Mouse (Mus musculus): ENCODE results near the gene Pld3.
"Not testable (repeated sequence)": the region's sequence is repeated elsewhere in the genome, so short reads cannot be mapped to it uniquely, and the experiment has no call there.

Pld3 gene

DNA sequence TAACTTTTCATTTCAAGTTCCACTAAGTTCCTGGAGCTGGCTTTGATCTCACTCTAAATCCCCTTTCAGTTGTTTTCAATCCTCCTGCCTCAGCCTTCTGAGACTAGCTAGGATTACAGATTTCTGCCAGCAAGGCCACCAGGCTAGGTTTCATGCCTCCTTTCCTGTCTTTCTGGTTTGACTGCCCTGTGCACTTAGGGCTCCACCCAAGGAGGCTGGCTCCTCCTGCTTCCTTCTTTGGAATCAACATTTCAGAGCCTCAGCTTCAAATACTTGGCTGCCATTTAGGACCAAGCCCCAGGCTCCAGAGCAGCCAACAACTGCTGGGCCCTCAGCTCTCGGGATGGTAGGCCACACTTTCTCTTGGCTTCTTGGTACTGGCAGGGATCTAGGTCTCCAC is 32.4 kb downstream of the Pld3 start:
- DNase-seq, result no peak

DNA sequence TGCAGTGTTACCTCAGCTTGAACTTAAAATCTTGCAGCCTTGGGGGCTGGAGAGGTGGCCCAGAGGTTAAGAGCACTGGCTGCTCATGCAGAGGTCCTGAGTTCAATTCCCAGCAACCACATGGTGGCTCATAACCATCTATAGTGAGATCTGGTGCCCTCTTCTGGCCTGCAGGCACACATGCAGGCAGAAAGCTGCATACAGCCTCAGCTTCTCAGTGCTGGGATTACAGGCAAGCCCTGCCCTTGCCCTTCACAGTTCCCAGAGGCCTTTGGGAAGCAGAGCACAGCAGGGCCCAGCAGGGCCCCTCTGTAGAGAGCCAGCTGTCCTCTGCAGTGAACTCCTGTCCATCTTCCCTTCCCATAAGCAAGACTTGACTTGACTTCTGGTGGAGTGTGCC is 32.9 kb downstream of the Pld3 start:
- no peak for DNase-seq

DNA sequence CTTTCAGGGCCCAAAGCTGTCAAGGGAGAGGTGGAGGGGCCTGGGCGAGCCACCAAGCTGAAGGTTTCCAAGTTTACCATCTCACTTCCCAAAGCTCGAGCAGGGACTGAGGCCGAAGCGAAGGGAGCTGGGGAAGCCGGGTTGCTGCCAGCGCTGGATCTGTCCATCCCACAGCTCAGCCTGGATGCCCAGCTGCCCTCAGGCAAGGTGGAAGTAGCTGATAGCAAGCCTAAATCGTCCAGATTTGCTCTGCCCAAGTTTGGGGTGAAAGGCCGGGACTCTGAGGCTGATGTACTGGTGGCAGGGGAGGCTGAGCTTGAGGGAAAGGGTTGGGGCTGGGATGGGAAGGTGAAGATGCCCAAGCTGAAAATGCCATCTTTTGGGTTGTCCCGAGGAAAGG is 34.7 kb downstream of the Pld3 start:
- DNase-seq, result no peak

DNA sequence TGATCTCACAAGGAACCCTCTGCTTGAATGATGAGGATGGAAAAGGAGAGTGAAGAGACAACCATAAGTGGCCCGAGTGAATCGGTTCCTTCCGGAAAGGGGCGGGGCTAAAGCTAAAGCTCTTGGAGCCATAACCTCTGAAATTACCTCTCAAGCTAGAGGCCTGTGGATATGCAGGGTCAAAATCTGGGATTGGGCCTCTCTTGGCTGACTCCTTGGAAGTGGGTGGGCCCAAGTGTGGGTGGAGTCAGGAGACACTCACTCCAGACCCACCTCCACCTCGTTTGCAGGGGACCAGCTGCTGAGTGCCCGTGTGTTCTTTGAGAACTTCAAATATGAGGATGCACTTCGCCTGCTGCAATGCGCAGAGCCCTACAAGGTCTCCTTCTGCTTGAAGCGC is 38.1 kb downstream of the Pld3 start:
- DNase-seq, result no peak

DNA sequence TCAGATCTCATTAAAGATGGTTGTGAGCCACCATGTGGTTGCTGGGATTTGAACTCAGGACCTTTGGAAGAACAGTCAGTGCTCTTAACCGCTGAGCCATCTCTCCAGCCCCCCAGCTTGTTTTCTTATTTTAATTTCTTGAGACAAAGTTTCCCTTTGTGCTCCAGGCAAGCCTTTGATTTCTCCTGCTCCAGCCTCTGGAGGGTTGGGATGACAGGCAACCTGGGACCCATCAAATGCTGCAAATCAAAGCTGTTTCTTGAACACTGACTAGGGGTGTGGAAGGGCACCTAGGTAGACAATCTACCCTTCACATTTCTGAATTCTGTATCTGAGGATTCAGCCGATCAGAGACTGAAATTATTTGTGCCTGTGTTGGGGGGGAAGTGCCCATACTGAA is 42.2 kb downstream of the Pld3 start:
- DNase-seq, result no peak

DNA sequence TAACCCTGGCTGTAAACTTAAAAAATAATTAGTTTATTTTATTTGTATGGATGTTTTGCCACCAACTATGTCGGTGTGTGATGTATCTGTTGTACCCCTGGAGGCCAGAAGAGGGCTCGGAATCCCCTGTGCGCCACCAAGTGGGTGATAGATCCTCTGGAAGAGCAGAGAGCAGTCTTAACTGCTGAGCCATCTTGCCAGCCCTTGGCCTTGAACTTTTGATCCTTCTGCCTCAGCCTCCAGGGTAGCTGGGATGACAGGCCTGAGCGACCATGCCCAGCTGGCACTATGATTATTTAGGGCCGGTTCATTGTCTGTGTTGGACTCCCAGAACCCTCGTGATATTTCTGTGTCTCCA is 44.4 kb downstream of the Pld3 start:
- peak; percentile 65 to 68 for DNase-seq

DNA sequence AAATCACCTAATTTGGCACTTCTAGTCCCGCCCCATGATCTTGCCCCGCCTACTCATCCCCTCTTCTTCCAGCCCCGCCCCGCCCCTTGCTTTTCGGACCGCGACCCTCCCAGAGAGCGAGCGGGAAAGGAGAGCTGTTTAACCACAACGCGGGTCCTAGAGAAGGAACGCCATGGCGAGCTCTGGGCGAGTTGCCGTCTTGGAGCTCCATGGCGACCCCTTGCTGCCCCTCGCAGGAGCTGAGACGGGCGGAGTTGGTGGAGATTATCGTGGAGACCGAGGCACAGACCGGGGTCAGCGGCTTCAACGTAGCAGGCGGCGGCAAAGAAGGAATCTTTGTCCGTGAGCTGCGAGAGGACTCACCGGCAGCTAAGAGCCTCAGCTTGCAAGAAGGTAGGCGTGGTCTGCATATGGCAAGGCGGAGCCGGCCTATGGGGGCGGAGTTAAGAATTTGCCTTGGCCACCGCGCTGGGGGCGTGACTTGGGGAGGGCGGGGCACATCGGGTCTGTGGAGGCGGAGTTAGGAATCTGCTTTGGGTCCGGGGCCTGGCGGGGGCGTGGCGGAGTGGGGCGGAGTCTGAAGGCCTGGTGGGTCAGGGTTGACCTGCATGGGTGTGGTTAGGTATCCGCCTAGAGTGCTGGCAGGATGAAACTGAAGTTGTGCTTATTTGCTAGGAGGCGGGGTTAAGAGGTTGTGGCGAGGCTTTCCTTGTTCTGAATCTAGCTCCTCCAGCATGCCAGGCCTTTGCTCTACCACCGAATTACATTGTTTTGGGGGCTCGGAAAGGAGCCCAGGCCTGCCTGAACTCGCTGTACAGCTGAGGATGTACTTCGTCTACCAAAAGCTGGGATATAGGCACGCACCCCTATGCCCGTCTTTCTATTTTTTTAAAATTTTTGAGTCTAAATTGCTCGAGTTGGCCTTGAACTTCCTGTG is 45.0 kb downstream of the Pld3 start:
- DNase-seq, result peak; percentile 96 to 98

DNA sequence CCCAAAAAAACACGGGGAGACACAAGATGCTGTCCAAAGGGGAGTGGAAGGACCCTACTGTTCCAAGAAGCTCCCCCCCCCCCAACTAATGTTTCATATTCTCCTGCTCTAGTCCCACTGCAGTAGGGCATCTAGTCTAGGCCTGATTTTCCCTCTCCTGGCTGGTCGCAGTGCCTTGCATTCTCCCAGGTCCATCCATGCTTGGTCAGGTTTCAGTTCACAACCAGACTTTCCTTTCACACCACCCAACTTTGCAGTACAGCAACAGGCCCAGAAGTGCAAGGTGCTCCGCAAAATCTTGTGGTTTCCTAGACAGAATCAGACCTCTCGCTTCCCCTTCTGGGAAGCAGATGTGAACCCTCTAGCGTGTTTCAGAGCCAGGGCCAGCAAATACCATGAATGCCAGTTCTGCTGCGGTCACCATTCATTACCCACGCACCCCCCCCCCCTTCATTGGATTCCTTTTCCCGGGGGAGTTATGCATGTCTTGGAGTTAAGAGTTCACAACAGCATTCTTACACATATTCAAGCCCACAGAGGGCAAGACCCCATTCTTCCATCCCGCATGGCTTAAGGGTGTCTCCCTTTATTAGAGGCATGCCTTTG is 46.1 kb downstream of the Pld3 start:
- DNase-seq, result no peak

DNA sequence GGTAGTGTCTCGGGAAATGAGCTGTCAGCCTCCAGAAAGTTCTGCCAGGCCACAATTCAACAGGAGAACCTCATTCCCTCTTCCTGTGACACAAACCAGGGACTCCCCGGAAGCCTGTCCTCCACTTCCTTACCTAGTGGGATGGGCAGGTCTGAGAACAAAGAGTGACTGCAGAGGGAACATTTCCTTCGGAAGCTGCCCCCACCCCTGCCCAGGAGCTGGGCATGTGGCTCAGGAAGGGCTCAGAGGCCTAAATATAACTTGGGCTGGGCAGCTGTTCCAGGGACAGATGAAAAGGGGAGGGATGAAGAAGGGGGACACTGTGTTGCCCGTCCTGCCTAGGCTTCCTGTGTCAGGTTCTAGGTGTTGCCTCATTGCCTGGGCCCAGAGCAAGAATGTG is 51.4 kb downstream of the Pld3 start:
- no peak for DNase-seq

DNA sequence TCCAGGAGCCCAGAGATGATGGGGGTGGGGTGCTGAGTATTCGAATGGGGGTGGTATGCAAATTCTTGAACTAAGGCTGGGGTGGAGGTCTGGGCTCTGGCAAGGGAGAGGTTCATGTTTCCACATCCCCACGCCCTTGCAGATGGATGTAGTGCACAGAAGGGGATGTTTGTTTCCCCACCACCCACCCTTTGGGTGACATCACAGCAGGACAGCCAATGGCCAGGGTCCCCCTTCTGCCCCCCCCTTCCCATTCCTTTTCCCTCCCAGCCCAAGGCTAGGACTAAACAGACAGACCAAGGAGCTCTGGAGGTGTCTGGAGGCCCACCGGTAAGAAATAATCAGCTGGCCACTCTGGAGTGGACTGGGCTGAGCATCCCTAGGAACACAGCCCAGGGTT is 54.0 kb downstream of the Pld3 start, which contains the start of gene Prx:
Gene Prx (plus strand): TSS at position 289 of the 400 bp plus-strand sequence.
- DNase-seq, result no peak

DNA sequence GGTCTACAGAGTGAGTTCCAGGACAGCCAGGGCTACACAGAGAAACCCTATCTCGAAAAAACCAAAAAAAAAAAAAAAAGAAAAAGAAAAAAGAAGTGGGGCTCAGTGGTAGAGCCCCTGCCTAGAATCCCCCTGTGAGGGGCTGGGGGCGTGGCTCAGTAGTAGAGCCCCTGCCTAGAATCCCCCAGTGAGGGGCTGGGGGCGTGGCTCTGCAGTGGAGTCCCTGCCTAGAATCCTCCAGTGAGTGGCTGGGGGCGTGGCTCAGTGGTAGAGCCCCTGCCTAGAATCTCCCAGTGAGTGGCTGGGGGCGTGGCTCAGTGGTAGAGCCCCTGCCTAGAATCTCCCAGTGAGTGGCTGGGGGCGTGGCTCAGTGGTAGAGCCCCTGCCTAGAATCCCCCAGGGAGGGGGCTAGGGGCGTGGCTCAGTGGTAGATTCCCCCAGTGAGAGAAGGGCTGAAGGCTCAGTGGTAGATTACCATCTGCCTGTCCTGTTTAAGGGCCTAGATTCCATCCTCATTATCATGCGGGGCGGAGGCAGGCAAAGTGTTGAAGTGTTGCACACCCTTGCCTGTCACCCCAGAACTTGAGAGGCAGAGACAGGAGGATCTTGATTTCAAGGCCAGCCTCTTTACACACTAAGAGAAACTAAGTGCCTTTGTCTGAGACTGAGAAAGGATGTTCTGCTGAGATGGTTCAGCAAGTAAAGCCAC is 58.2 kb downstream of the Pld3 start:
- not testable (repeated sequence) for DNase-seq

DNA sequence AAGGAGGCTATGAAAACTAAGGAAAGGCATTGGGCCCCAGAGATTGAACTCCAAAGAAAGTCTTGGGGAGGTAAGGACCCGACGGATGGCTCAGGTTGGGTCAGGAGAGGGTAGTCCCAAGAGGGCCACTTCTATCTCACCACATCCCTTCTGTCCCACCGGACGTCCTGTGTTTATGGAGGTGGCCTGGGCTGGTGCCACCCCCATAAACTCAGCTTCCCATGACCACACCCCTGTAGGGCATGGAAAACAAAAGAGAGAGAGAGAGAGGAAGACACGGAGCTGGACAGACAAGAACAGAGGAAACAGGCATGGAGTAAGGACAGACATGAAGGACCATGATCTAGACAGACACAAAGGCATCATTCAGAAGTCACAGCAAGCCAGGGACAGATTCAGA is 59.6 kb downstream of the Pld3 start:
- DNase-seq, result no peak

DNA sequence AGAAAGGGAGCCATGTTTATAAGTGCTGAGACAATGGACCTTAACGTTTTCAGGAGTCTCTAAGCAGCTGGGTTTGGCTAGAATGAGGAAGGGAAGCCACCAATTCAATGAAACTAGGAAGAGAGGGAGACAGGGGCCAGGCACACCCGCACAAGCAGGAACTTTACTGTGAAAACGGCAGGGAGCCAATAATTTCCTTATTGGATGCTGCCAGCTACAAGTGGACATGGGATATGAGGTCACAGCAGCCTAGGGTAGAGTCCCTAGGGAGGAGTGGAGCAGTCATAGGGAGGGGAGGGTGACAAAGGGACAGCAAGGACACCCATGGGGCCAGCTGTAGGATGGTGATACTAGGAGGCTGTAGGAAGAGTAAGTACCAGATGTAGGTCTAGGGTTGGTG is 60.0 kb downstream of the Pld3 start:
- DNase-seq, result no peak

DNA sequence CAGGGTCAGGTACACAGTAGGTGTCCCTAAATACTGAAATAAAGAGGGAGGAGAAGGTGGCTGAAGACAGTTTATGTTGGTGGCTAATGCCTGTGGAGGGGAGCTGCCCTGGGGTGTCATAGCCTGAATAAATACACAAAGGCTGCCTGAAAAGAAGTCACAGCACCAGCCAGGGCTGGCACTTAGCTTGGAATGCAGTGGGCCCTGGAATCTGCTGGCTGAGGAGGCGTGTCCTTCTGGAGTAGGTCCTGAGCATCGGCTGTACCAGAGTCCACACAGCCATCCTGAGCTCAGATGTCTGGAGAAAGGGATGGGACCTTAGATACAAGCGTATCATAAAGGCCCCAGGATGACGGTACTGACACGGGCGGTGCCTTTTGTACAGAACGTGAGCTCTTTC is 61.2 kb downstream of the Pld3 start:
- DNase-seq, result no peak

DNA sequence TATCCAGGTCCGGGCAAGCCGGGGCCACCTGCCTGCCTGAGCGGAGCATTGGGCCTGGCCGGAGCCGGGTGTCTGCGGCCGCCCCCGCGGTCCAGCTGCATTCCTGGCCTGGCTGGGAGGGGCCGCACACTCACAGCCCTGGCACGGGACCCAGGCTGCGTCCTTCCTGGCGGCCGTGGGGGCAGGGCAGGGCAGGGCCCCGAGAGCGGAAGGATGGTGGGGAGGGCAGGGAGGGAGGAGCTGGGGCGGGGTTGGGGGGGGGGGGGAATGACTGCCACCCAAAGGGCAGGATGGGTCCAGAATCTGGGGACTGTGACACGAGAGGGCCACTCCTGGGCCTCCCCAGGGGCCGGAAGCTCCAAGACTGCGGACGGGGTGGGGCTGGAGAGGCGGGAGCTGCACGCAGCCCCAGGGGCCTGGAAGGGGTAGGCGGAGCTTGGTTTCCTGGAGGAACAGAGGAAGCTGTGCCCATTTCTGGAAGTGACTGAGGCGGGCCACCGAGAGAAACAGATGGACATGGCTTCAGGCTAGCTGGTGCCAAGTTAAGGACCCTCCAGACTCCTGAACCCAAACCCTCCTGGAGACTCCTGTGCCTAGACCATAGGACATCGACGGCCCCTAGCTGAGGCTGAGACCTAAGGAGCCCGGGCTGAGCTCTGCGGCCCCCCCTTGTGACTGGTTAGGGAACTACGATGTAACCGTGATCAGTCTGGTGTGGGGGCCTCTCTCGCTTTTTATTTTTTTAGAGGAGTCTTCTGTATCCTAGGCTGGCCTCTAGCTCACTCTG is 62.3 kb downstream of the Pld3 start:
- DNase-seq, result peak; percentile 88 to 92

DNA sequence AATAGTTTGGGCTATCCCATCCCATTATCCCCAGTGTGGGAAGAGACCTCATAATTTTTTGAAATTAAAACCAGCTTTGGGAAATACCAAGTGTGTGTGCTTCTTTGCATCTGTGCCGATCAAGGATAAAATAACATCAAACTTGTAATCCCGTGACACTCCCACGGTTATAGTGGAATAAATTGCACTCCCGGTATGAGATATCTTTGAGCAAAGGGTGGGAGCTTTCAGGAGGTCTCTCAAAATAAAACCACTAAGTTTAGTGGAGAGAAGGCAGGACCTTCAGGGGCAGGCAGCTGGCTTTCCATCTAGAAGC is 62.8 kb downstream of the Pld3 start:
- no peak for DNase-seq

DNA sequence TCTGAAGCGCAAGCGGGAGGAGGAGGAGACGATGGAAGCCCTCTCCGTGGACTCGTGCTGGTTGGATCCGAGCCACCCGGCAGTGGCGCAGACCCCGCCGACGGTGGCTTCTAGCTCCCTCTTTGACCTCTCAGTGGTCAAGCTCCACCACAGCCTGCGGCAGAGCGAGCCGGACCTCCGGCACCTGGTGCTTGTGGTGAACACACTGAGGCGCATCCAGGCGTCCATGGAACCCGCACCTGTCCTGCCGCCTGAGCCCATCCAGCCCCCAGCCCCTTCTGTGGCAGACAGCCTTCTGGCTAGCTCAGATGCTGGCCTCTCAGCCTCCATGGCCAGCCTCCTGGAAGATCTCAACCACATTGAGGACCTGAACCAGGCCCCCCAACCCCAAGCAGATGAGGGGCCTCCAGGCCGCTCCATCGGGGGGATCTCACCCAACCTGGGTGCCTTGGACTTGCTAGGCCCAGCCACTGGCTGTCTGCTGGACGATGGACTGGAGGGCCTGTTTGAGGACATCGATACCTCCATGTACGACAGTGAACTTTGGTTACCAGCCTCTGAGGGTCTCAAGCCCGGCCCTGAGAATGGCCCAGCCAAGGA is 63.6 kb downstream of the Pld3 start:
- DNase-seq, result no peak

DNA sequence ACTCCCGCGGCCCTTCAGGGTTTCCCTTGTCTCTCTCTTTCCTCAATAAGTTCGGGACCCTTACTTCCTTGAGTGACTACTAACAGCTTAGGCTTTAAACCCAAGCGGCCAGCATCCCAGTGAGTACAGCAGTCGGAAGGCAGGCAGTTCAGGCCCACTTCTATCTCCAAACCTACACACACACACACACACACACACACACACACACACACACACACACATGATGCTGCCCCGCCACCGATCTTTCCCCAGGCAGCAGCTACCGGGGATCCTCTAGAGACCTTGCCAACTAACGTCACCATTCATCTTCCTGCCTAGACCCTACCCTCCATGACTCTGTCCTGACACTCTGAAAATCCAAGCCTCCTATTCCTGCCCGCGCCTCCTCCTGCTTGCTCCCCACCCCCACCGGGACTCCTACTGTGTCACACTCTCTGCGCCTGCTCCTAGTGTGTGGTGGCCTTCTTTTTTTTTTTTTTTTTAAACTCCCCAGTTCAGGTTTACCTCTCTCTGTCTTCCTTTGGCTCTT is 65.2 kb downstream of the Pld3 start:
- peak; percentile 31 to 55 for DNase-seq

DNA sequence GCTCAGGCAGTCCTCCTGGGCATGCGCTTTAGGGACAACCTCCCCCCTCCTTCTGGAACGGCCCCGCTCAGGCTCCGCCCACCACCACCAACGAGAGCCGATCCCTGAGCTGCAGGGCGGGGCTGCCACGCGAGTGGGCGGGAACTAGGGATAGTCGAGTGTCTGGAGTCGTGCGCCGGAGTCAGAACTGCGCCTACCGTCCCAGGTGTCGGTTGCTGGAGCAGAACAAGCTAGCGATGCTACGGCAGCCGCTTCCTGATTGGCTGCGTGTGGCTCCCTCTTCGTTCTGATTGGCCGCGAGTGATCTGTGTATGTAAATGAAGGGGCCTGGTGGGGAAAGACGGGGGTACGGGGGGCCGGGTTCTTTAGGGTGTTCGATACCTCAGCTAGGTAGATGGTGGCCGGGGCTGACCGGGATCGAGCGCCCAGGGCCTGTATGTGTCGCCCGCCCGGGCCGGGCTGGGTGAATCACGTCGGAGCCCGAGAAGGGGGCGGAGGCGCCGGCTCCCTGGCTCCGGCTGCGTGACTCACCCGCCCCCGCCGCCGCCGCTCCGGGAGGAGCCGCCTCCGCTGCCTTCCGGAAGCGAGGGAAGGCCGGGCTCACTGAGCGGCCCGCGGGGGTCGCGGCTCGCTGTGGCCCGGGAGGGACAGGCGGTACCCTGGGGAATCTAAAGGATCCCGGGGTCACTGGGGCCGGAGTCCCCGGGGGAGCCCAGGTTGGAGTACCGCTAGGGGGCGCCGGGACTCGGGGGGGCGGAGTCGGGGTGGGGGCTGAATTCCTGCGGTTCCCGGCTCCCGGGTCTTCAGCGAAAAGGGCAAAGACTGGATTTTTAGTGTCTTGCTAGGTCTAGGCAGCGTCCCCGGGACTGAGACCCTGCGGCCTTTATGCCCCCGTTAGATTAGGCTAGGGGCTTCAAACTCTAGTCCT is 66.0 kb downstream of the Pld3 start, which contains the start of gene Sertad1:
Gene Sertad1 (plus strand): TSS at position 141 of the 928 bp plus-strand sequence.
- DNase-seq, result peak; percentile 100

DNA sequence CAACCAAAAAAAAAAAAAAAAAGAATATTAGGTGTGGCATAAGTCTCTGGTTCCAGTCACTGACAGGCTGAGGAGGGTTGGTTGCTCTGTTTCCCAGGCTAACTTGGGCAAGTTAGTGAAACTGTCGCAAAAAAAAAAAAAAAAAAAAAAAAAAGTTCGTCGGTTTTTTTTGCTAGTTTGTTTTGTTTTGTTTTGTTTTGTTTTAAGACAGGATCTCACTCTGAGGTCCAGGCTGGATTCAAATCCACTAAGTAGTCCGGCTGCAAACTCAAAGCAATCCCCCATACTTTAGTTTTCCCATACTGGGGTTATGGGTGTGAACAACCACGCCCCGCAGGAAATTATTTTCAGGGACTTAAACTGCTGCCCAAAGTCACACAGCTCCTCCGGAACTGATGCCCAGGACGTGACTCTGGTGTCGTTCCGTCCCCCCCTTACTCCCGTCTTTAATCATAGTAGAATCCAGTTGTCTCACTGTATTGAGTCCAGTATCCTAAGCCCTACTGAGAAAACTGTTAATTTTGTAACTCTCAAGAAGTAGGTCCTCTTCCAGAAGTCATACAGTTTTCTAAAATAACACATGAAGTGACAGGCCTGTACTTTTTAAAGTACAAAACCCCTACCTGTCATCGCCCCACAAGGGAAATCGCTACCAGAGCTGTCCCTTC is 66.8 kb downstream of the Pld3 start:
- DNase-seq, result peak; percentile 31 to 49

DNA sequence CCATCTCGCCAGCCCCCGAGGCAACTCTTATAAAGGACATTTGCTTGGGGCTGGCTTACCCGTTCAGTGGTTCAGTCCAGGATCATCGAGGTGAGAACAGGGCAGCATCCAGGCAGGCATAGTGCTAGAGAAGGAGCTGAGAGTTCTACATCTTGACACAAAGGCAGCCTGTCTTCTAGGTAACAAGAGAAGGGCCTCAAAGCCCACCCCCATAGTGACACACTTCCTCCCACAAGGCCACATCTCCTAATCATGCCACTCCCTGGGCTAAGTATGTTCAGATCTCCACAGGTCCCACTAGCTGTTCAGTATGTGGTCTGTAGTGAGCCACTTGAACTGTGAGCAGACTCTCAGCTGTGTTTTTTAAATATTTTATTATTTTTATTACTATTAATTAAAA is 69.2 kb downstream of the Pld3 start:
- no peak for DNase-seq
